Mouse (Mus musculus): ENCODE measurements around the gene Rps6kb2. TPM values are rescaled to one million over a fixed set of nuclear protein-coding genes. Genes with fewer than 3 reads are reported as not detected.
A peak's percentile ranks its signal among the peaks of the same experiment; 100 is the strongest.

The Rps6kb2 gene
- polyA plus RNA-seq, 1 experiment = 93.6 TPM

DNA sequence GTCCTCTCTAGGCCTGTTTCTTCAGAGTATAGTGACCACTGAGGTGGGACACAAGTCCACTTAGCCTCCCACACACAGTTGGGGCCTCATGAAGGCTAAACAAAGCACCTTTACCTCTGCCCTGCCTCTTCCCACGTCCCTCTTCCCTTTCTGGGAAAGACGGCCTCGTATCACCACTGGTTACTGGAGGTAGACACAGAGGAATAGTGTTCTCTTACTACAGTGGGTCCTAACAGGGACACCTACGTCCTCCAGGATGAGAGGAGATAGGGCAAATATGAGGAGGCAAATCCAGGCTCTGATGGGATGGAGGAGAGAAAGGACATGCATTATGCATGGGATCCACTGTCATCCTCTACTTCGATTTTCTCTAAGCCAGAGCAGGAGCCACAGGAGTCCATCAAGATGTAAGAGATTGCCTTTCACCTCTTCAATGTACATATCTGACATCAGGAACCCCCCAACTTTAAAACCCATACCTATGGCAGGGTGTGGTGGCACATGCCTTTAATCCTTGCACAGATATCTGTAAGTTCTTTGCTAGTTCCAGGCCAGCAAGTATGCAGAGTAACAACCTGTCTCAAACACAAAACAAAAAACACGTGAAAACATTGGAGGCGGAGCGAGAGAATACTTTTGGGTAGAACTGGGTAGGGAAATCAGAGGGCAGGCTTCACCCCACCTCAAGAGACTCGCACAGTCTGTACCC is 15.2 kb downstream of the Rps6kb2 start:
- 35% methylated on average over 9 of the region's 9 CpGs for WGBS
- H3K4me1 ChIP-seq (ENCODE audit: control insufficient read depth, insufficient read depth, low read length) = peaks cover 36% of the 10 kb centered on the region
- H3K27me3 ChIP-seq (ENCODE audit: control insufficient read depth, insufficient read depth, low read length) = no peaks in the 10 kb centered on the region
- no peak for DNase-seq
- H3K4me3 ChIP-seq (replicated peaks; ENCODE audit: insufficient read depth, low read depth, low read length) = peak overlapping the region; percentile 85
- TF ChIP-seq CTCF (IDR thresholded peaks at IDR 0.05; ENCODE audit: borderline replicate concordance, insufficient read depth, low read depth, low read length) (no peak), POLR2A (IDR thresholded peaks at IDR 0.05; ENCODE audit: borderline replicate concordance, insufficient read depth, low read length) (no peak)
- peak overlapping the region; percentile 52; the same call in 1 of the 2 replicates for H3K27ac ChIP-seq (ENCODE audit: insufficient read depth, low read length)

GRCm38 (mm10) chr19:4147022-4147405 is 16.1 kb downstream of the Rps6kb2 start:
- 35% methylated on average over 3 of the region's 3 CpGs for WGBS
- H3K27ac ChIP-seq (ENCODE audit: insufficient read depth, low read length) = peak overlapping the region; percentile 68
- H3K4me1 ChIP-seq (ENCODE audit: control insufficient read depth, insufficient read depth, low read length) = peaks cover 29% of the 10 kb centered on the region
- no peaks in the 10 kb centered on the region for H3K27me3 ChIP-seq (ENCODE audit: control insufficient read depth, insufficient read depth, low read length)
- no peak overlapping the region for H3K4me3 ChIP-seq (replicated peaks; ENCODE audit: insufficient read depth, low read depth, low read length)
- TF ChIP-seq POLR2A (IDR thresholded peaks at IDR 0.05; ENCODE audit: borderline replicate concordance, insufficient read depth, low read length) (no peak), CTCF (IDR thresholded peaks at IDR 0.05; ENCODE audit: borderline replicate concordance, insufficient read depth, low read depth, low read length) (no peak)
- DNase-seq = no peak

DNA sequence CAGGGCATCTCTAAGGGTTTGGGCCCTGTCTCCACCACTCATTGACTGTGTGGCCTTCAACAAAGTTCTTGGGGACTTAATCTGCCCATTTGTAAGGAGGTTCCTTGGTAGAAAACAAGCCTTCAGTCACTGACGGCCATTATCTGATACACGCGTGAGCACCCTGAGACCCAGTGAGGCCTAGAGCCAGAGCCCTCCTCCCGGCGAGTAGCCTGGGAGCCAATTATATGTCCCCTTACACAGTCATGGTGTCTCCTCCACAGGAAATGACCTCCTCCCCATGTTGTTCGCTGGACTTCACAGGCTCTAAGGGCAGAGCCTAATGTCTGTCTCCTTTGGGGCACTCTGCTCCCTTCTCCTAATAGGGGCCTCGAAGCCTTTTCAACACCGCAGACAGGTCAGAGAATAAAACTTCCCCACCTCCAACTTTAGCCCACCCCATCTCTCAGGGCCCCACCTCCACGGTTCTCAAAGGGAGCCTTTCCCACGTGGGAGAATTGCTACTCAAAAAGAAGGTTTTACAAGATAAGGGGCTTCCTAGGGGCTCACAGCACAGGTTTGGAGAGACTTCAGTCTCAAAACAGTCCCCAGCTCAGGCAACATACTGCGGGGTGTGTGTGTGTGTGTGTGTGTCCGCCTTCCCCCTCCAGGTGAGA is 16.7 kb downstream of the Rps6kb2 start:
- H3K27me3 ChIP-seq (ENCODE audit: control insufficient read depth, insufficient read depth, low read length) = no peaks in the 10 kb centered on the region
- no peak overlapping the region for H3K4me3 ChIP-seq (replicated peaks; ENCODE audit: insufficient read depth, low read depth, low read length)
- H3K4me1 ChIP-seq (ENCODE audit: control insufficient read depth, insufficient read depth, low read length) = peaks cover 25% of the 10 kb centered on the region
- 67% methylated on average over 12 of the region's 12 CpGs for WGBS
- no peak for DNase-seq
- no peak for TF ChIP-seq CTCF (IDR thresholded peaks at IDR 0.05; ENCODE audit: borderline replicate concordance, insufficient read depth, low read depth, low read length)
- TF ChIP-seq POLR2A (IDR thresholded peaks at IDR 0.05; ENCODE audit: borderline replicate concordance, insufficient read depth, low read length) = no peak
- peak overlapping the region; percentile 68 for H3K27ac ChIP-seq (ENCODE audit: insufficient read depth, low read length)

DNA sequence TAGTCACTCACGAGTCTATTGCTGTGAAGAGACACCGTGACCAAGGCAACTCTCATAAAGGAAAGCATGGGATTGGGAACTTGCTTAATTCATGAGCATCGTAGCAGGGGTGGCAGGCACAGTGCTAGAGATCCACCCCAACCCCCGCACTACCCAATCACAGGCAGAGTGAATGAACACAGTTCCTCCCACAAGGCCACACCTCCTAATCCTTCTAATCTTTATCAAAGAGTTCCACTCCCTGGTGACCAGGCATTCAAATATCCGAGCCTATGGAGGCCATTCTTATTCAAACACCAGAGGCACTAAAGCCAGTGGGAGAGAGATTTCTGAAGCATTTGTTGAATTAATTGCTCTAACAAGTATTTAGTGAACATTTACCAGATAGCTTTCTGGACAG is 17.2 kb downstream of the Rps6kb2 start:
- TF ChIP-seq CTCF (IDR thresholded peaks at IDR 0.05; ENCODE audit: borderline replicate concordance, insufficient read depth, low read depth, low read length) = no peak
- TF ChIP-seq POLR2A (IDR thresholded peaks at IDR 0.05; ENCODE audit: borderline replicate concordance, insufficient read depth, low read length) = no peak
- no peak overlapping the region for H3K27ac ChIP-seq (ENCODE audit: insufficient read depth, low read length)

DNA sequence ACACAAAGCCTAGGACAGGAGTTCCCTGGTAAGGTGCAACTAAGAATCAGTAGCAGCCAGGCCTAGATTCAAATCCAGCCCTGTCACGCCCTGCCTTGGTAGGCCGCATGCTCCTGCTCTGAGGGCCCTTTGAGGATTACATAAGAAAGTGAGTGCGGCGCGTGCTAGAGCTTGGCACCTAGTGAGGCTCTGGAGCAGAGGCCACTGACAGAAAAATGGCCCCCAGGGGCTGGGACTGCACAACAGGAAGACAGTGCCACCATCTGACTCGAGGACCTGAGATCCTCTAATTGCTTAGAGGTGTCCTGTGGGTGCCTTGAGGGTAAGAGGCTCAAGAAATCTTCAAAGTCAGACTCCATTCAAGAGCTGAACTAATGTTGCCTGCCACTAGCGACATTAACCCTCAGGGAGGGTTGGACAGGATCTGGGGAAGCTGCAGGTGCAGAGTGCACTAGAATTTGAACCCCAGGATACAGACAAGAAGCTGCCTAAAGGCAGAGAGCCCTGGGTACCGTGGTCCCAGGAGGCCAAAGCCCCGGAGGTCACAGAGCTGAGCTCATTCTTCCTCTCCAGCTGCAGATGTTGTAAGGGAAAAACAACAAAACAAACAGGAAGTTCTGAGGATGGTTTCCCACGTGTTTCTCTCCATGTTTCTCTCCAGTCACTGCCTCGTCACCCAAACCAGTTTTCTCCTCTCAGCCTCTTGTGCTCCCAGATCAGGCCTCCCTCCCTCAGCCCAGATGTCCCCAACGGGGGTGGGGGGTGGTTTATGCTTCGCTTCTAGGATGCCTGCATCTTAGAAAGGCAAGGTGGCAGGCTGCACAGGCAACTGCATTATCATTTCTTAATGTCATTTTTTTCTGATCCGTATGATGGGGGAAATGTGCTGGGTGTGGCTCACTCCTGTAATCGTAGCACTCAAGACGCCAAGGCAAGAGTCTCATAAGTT is 18.3 kb downstream of the Rps6kb2 start:
- H3K27ac ChIP-seq (ENCODE audit: insufficient read depth, low read length) = no peak overlapping the region
- WGBS = 87% methylated on average over 16 of the region's 16 CpGs
- TF ChIP-seq POLR2A (IDR thresholded peaks at IDR 0.05; ENCODE audit: borderline replicate concordance, insufficient read depth, low read length) (no peak), CTCF (IDR thresholded peaks at IDR 0.05; ENCODE audit: borderline replicate concordance, insufficient read depth, low read depth, low read length) (no peak)

More for the DNA sequence above, 17.2 kb downstream of the Rps6kb2 start:
- DNase-seq = no peak
- Histone ChIP-seq H3K4me1 (ENCODE audit: control insufficient read depth, insufficient read depth, low read length) (peaks cover 25% of the 10 kb centered on the region), H3K4me3 (replicated peaks; ENCODE audit: insufficient read depth, low read depth, low read length) (no peak overlapping the region), H3K27me3 (ENCODE audit: control insufficient read depth, insufficient read depth, low read length) (no peaks in the 10 kb centered on the region)
- 93% methylated on average over 5 of the region's 5 CpGs for WGBS

GRCm38 (mm10) chr19:4143759-4144268 is 19.3 kb downstream of the Rps6kb2 start, which contains the start of gene Cabp4:
Gene Cabp4 (minus strand): TSS chr19:4144033.
- WGBS = 77% methylated on average over 7 of the region's 7 CpGs
- DNase-seq = no peak
- no peak for TF ChIP-seq CTCF (IDR thresholded peaks at IDR 0.05; ENCODE audit: borderline replicate concordance, insufficient read depth, low read depth, low read length)
- TF ChIP-seq POLR2A (IDR thresholded peaks at IDR 0.05; ENCODE audit: borderline replicate concordance, insufficient read depth, low read length) = no peak
- H3K27me3 ChIP-seq (ENCODE audit: control insufficient read depth, insufficient read depth, low read length) = no peaks in the 10 kb centered on the region
- no peak within 1 kb of the TSS for H3K27ac ChIP-seq (ENCODE audit: insufficient read depth, low read length)
- H3K4me3 ChIP-seq (replicated peaks; ENCODE audit: insufficient read depth, low read depth, low read length) = no peak within 1 kb of the TSS
- peaks cover 15% of the 10 kb centered on the region for H3K4me1 ChIP-seq (ENCODE audit: control insufficient read depth, insufficient read depth, low read length)

More for the DNA sequence above, 18.3 kb downstream of the Rps6kb2 start:
- no peak for DNase-seq
- Histone ChIP-seq H3K4me1 (ENCODE audit: control insufficient read depth, insufficient read depth, low read length) (peaks cover 20% of the 10 kb centered on the region), H3K27me3 (ENCODE audit: control insufficient read depth, insufficient read depth, low read length) (no peaks in the 10 kb centered on the region), H3K4me3 (replicated peaks; ENCODE audit: insufficient read depth, low read depth, low read length) (no peak overlapping the region)

Measured in cerebellum, adult 2 months (tissue).